Mouse (Mus musculus) kidney, embryonic 15.5 days (tissue): ENCODE data around the gene Rapgef4. TPM values are rescaled to one million over a fixed set of nuclear protein-coding genes. Genes with fewer than 3 reads are reported as not detected.

Experiments used
- ATAC-seq: fragments of 200-750 bp; cut with Nextera tagmentation; replicated peaks from 2 replicates; pipeline ENCODE4 v1.8.0; 2017; ENCODE audit warnings: moderate TSS enrichment; ENCODE audit not compliant: low FRiP score
- H3K27ac ChIP-seq: fragments of 300-500 bp; sonication (generic); 2 replicates; pipeline ENCODE4 v1.5.1; 2015; ENCODE audit warnings: mild to moderate bottlenecking, inconsistent platforms
- H3K27me3 ChIP-seq: fragments of 300-500 bp; sonication (generic); 2 replicates; pipeline ENCODE4 v1.6.1; 2015; ENCODE audit warnings: inconsistent platforms
- H3K36me3 ChIP-seq: fragments of 300-500 bp; sonication (generic); 2 replicates; pipeline ENCODE4 v1.6.1; 2015; ENCODE audit warnings: inconsistent platforms
- H3K4me1 ChIP-seq: fragments of 300-500 bp; sonication (generic); 2 replicates; pipeline ENCODE4 v1.6.1; 2015; ENCODE audit warnings: inconsistent platforms
- H3K4me2 ChIP-seq: fragments of 300-500 bp; sonication (generic); 2 replicates; pipeline ENCODE4 v1.6.1; 2015; ENCODE audit warnings: moderate library complexity, mild to moderate bottlenecking, inconsistent platforms
- H3K4me3 ChIP-seq: fragments of 300-500 bp; sonication (generic); replicated peaks from 2 replicates; pipeline ENCODE4 v1.5.1; 2015; ENCODE audit warnings: mild to moderate bottlenecking, inconsistent platforms
- H3K9ac ChIP-seq: fragments of 300-500 bp; sonication (generic); 2 replicates; pipeline ENCODE4 v1.6.1; 2015; ENCODE audit warnings: mild to moderate bottlenecking, inconsistent platforms
- H3K9me3 ChIP-seq: fragments of 300-500 bp; sonication (generic); replicated peaks from 2 replicates; pipeline ENCODE4 v1.6.1; 2016; ENCODE audit warnings: inconsistent platforms
- WGBS: fragments of 180-500 bp; shearing (Covaris S2); methylation state at CpG from one replicate; pipeline ENCODE4 v1.1.7; 2015; ENCODE audit warnings: mixed read lengths; 5-methylcytosine and 5-hydroxymethylcytosine counted together
- polyA plus RNA-seq: library from polyadenylated mRNA; unstranded; fragments of >200 nt; fragmentation: Nextera tagmentation; extraction: Ambion mirVana; gene quantifications from 2 replicates; pipeline ENCODE4 v1.2.1, GENCODE M21; 2015

Rapgef4 gene
- polyA plus RNA-seq, 1 experiment from 2014 or later: 9.4 TPM

- H3K4me2 ChIP-seq: no peak overlapping the region
- no peaks in the 10 kb centered on the region for H3K36me3 ChIP-seq
- no peak overlapping the region for H3K4me3 ChIP-seq
- no peak overlapping the region for H3K9ac ChIP-seq
- H3K4me1 ChIP-seq: no peaks in the 10 kb centered on the region
- H3K27me3 ChIP-seq: no peaks in the 10 kb centered on the region
- no peaks in the 10 kb centered on the region for H3K9me3 ChIP-seq
- 76% methylated on average over 3 of the region's 3 CpGs for WGBS
- no peak overlapping the region for H3K27ac ChIP-seq
- no peak for ATAC-seq
Observed at GRCm38 (mm10) chr2:72183751-72184150, 202.7 kb downstream of the Rapgef4 start.

GRCm38 (mm10) chr2:72196190-72196965 is 215.3 kb downstream of the Rapgef4 start:
- H3K27me3 ChIP-seq: no peaks in the 10 kb centered on the region
- peaks cover 13% of the 10 kb centered on the region for H3K4me1 ChIP-seq
- no peaks in the 10 kb centered on the region for H3K9me3 ChIP-seq
- H3K9ac ChIP-seq: no peak overlapping the region
- no peak overlapping the region for H3K27ac ChIP-seq
- H3K4me3 ChIP-seq: no peak overlapping the region
- H3K36me3 ChIP-seq: 0 out of 2 replicates have a peak, but pooled peaks cover 4% of the 10 kb centered on the region
- 62% methylated on average over 6 of the region's 6 CpGs for WGBS
- ATAC-seq: no peak; the same call in 1 of the 2 replicates
- H3K4me2 ChIP-seq: no peak overlapping the region

- Histone ChIP-seq H3K27ac (no peak overlapping the region), H3K4me3 (no peak overlapping the region), H3K4me1 (peaks cover 20% of the 10 kb centered on the region), H3K9me3 (no peaks in the 10 kb centered on the region), H3K27me3 (no peaks in the 10 kb centered on the region), H3K4me2 (no peak overlapping the region), H3K36me3 (no peaks in the 10 kb centered on the region), H3K9ac (no peak overlapping the region)
- no peak for ATAC-seq
- 42% methylated on average over 3 of the region's 3 CpGs for WGBS
Observed at GRCm38 (mm10) chr2:72197026-72197425, 216.0 kb downstream of the Rapgef4 start.

- ATAC-seq: no peak
- H3K36me3 ChIP-seq: no peaks in the 10 kb centered on the region
- 89% methylated on average over 2 of the region's 2 CpGs for WGBS
- H3K4me3 ChIP-seq: no peak overlapping the region
- H3K4me2 ChIP-seq: no peak overlapping the region
- H3K9me3 ChIP-seq: no peaks in the 10 kb centered on the region
- no peak overlapping the region for H3K9ac ChIP-seq
- peaks cover 32% of the 10 kb centered on the region for H3K4me1 ChIP-seq
- H3K27me3 ChIP-seq: peaks cover 3% of the 10 kb centered on the region; the same call in 1 of the 2 replicates
- H3K27ac ChIP-seq: no peak overlapping the region
Observed at GRCm38 (mm10) chr2:72199451-72199850, 218.4 kb downstream of the Rapgef4 start.

GRCm38 (mm10) chr2:72201506-72201905 is 220.5 kb downstream of the Rapgef4 start:
- no peak for ATAC-seq
- no peak overlapping the region for H3K4me2 ChIP-seq
- H3K27ac ChIP-seq: peak overlapping the region; percentile 61
- 21% methylated on average over 9 of the region's 9 CpGs for WGBS
- H3K27me3 ChIP-seq: peaks cover 4% of the 10 kb centered on the region; the same call in 1 of the 2 replicates
- no peak overlapping the region for H3K4me3 ChIP-seq
- H3K36me3 ChIP-seq: no peaks in the 10 kb centered on the region
- H3K9ac ChIP-seq: no peak overlapping the region
- no peaks in the 10 kb centered on the region for H3K9me3 ChIP-seq
- H3K4me1 ChIP-seq: peaks cover 32% of the 10 kb centered on the region

GRCm38 (mm10) chr2:72202252-72202651 is 221.2 kb downstream of the Rapgef4 start:
- H3K4me3 ChIP-seq: no peak overlapping the region
- no peak overlapping the region for H3K4me2 ChIP-seq
- WGBS: 73% methylated on average over 6 of the region's 6 CpGs
- no peaks in the 10 kb centered on the region for H3K9me3 ChIP-seq
- no peak overlapping the region for H3K9ac ChIP-seq
- no peak for ATAC-seq
- H3K4me1 ChIP-seq: peaks cover 32% of the 10 kb centered on the region
- no peaks in the 10 kb centered on the region for H3K36me3 ChIP-seq
- peaks cover 4% of the 10 kb centered on the region; the same call in 1 of the 2 replicates for H3K27me3 ChIP-seq
- H3K27ac ChIP-seq: peak overlapping the region; percentile 61

GRCm38 (mm10) chr2:72203609-72204008 is 222.6 kb downstream of the Rapgef4 start:
- Histone ChIP-seq H3K4me3 (peak overlapping the region; percentile 21; the same call in 1 of the 2 replicates), H3K9ac (no peak overlapping the region), H3K36me3 (no peaks in the 10 kb centered on the region), H3K27me3 (peaks cover 4% of the 10 kb centered on the region; the same call in 1 of the 2 replicates), H3K9me3 (no peaks in the 10 kb centered on the region), H3K4me1 (peaks cover 32% of the 10 kb centered on the region), H3K27ac (no peak overlapping the region), H3K4me2 (peak overlapping the region; percentile 54)
- peak; percentile 84 for ATAC-seq
- 11% methylated on average over 5 of the region's 5 CpGs for WGBS

GRCm38 (mm10) chr2:72205869-72206268 is 224.8 kb downstream of the Rapgef4 start:
- 91% methylated on average over 5 of the region's 5 CpGs for WGBS
- H3K27ac ChIP-seq: no peak overlapping the region
- no peaks in the 10 kb centered on the region for H3K9me3 ChIP-seq
- ATAC-seq: no peak
- no peak overlapping the region for H3K9ac ChIP-seq
- no peak overlapping the region for H3K4me2 ChIP-seq
- H3K4me1 ChIP-seq: peaks cover 24% of the 10 kb centered on the region
- H3K27me3 ChIP-seq: peaks cover 4% of the 10 kb centered on the region; the same call in 1 of the 2 replicates
- no peaks in the 10 kb centered on the region for H3K36me3 ChIP-seq
- H3K4me3 ChIP-seq: no peak overlapping the region

- peaks cover 16% of the 10 kb centered on the region for H3K4me1 ChIP-seq
- no peak overlapping the region for H3K4me3 ChIP-seq
- H3K27me3 ChIP-seq: peaks cover 4% of the 10 kb centered on the region; the same call in 1 of the 2 replicates
- no peak for ATAC-seq
- no peak overlapping the region for H3K27ac ChIP-seq
- 91% methylated on average over 4 of the region's 4 CpGs for WGBS
- no peaks in the 10 kb centered on the region for H3K9me3 ChIP-seq
- no peak overlapping the region for H3K9ac ChIP-seq
- no peak overlapping the region for H3K4me2 ChIP-seq
- H3K36me3 ChIP-seq: no peaks in the 10 kb centered on the region
Observed at GRCm38 (mm10) chr2:72206530-72207248, 225.6 kb downstream of the Rapgef4 start.

GRCm38 (mm10) chr2:72217336-72217735 is 236.3 kb downstream of the Rapgef4 start:
- H3K4me3 ChIP-seq: no peak overlapping the region
- no peaks in the 10 kb centered on the region for H3K9me3 ChIP-seq
- H3K36me3 ChIP-seq: no peaks in the 10 kb centered on the region
- ATAC-seq: no peak
- WGBS: 79% methylated on average over 3 of the region's 3 CpGs
- H3K4me1 ChIP-seq: no peaks in the 10 kb centered on the region
- H3K9ac ChIP-seq: no peak overlapping the region
- no peak overlapping the region for H3K27ac ChIP-seq
- H3K27me3 ChIP-seq: no peaks in the 10 kb centered on the region
- H3K4me2 ChIP-seq: no peak overlapping the region

GRCm38 (mm10) chr2:72219921-72220320 is 238.9 kb downstream of the Rapgef4 start:
- H3K9ac ChIP-seq: no peak overlapping the region
- no peak overlapping the region for H3K4me3 ChIP-seq
- H3K36me3 ChIP-seq: no peaks in the 10 kb centered on the region
- H3K27me3 ChIP-seq: no peaks in the 10 kb centered on the region
- H3K4me1 ChIP-seq: no peaks in the 10 kb centered on the region
- WGBS: 38% methylated on average over 3 of the region's 3 CpGs
- H3K9me3 ChIP-seq: no peaks in the 10 kb centered on the region
- H3K27ac ChIP-seq: no peak overlapping the region
- H3K4me2 ChIP-seq: no peak overlapping the region
- no peak for ATAC-seq

GRCm38 (mm10) chr2:72221283-72221682 is 240.2 kb downstream of the Rapgef4 start:
- ATAC-seq: no peak
- Histone ChIP-seq H3K36me3 (no peaks in the 10 kb centered on the region), H3K27ac (no peak overlapping the region), H3K27me3 (no peaks in the 10 kb centered on the region), H3K4me1 (no peaks in the 10 kb centered on the region), H3K9me3 (no peaks in the 10 kb centered on the region), H3K4me2 (no peak overlapping the region), H3K4me3 (no peak overlapping the region), H3K9ac (no peak overlapping the region)
- WGBS: 79% methylated on average over 11 of the region's 11 CpGs
